Mouse (Mus musculus): Measurements from ENCODE around the gene Glmn. TPM values are rescaled to one million over a fixed set of nuclear protein-coding genes. Genes with fewer than 3 reads are reported as not detected.
A peak's percentile ranks its signal among the peaks of the same experiment; 100 is the strongest.

Gene Glmn
- polyA plus RNA-seq, 1 experiment: 18.3 TPM

- TF ChIP-seq CTCF (IDR thresholded peaks at IDR 0.05; ENCODE audit: borderline replicate concordance, extremely low read depth, insufficient read depth, insufficient read length) (no peak), POLR2A (IDR thresholded peaks at IDR 0.05; ENCODE audit: borderline replicate concordance, extremely low read depth, insufficient read depth, insufficient read length, poor library complexity, severe bottlenecking) (no peak)
- no peak for DNase-seq (ENCODE audit: low read depth)
Measured at GRCm38 (mm10) chr5:107554336-107554735, 43.4 kb downstream of the Glmn start.

- TF ChIP-seq POLR2A (IDR thresholded peaks at IDR 0.05; ENCODE audit: borderline replicate concordance, extremely low read depth, insufficient read depth, insufficient read length, poor library complexity, severe bottlenecking): no peak
- DNase-seq (ENCODE audit: low read depth): no peak
Measured at GRCm38 (mm10) chr5:107548444-107548843, 49.2 kb downstream of the Glmn start.

- no peak for TF ChIP-seq POLR2A (IDR thresholded peaks at IDR 0.05; ENCODE audit: borderline replicate concordance, extremely low read depth, insufficient read depth, insufficient read length, poor library complexity, severe bottlenecking)
- TF ChIP-seq CTCF (IDR thresholded peaks at IDR 0.05; ENCODE audit: borderline replicate concordance, extremely low read depth, insufficient read depth, insufficient read length): no peak
- no peak for DNase-seq (ENCODE audit: low read depth)
Measured at GRCm38 (mm10) chr5:107547955-107548354, 49.7 kb downstream of the Glmn start.

GRCm38 (mm10) chr5:107545927-107546326, 51.8 kb downstream of the Glmn start:
- no peak for DNase-seq (ENCODE audit: low read depth)
- TF ChIP-seq CTCF (IDR thresholded peaks at IDR 0.05; ENCODE audit: borderline replicate concordance, extremely low read depth, insufficient read depth, insufficient read length): no peak
- TF ChIP-seq POLR2A (IDR thresholded peaks at IDR 0.05; ENCODE audit: borderline replicate concordance, extremely low read depth, insufficient read depth, insufficient read length, poor library complexity, severe bottlenecking): no peak

- no peak for TF ChIP-seq CTCF (IDR thresholded peaks at IDR 0.05; ENCODE audit: borderline replicate concordance, extremely low read depth, insufficient read depth, insufficient read length)
- peak; percentile 48 for DNase-seq (ENCODE audit: low read depth)
Measured at GRCm38 (mm10) chr5:107541696-107542095, 56.0 kb downstream of the Glmn start.

- DNase-seq (ENCODE audit: low read depth): no peak
- TF ChIP-seq POLR2A (IDR thresholded peaks at IDR 0.05; ENCODE audit: borderline replicate concordance, extremely low read depth, insufficient read depth, insufficient read length, poor library complexity, severe bottlenecking) (no peak), CTCF (IDR thresholded peaks at IDR 0.05; ENCODE audit: borderline replicate concordance, extremely low read depth, insufficient read depth, insufficient read length) (no peak)
Measured at GRCm38 (mm10) chr5:107534581-107534980, 63.1 kb downstream of the Glmn start, which contains the start of gene 1700028K03Rik. 1700028K03Rik (plus strand) TSS chr5:107534709.

GRCm38 (mm10) chr5:107533590-107533989, 64.1 kb downstream of the Glmn start:
- DNase-seq (ENCODE audit: low read depth): no peak
- TF ChIP-seq POLR2A (IDR thresholded peaks at IDR 0.05; ENCODE audit: borderline replicate concordance, extremely low read depth, insufficient read depth, insufficient read length, poor library complexity, severe bottlenecking) (no peak), CTCF (IDR thresholded peaks at IDR 0.05; ENCODE audit: borderline replicate concordance, extremely low read depth, insufficient read depth, insufficient read length) (no peak)

- TF ChIP-seq CTCF (IDR thresholded peaks at IDR 0.05; ENCODE audit: borderline replicate concordance, extremely low read depth, insufficient read depth, insufficient read length): no peak
- no peak for TF ChIP-seq POLR2A (IDR thresholded peaks at IDR 0.05; ENCODE audit: borderline replicate concordance, extremely low read depth, insufficient read depth, insufficient read length, poor library complexity, severe bottlenecking)
- DNase-seq (ENCODE audit: low read depth): no peak
Measured at GRCm38 (mm10) chr5:107528856-107529255, 68.8 kb downstream of the Glmn start.

- TF ChIP-seq POLR2A (IDR thresholded peaks at IDR 0.05; ENCODE audit: borderline replicate concordance, extremely low read depth, insufficient read depth, insufficient read length, poor library complexity, severe bottlenecking) (no peak), CTCF (IDR thresholded peaks at IDR 0.05; ENCODE audit: borderline replicate concordance, extremely low read depth, insufficient read depth, insufficient read length) (no peak)
- DNase-seq (ENCODE audit: low read depth): no peak
Measured at GRCm38 (mm10) chr5:107524281-107524680, 73.4 kb downstream of the Glmn start.

GRCm38 (mm10) chr5:107521897-107522296, 75.8 kb downstream of the Glmn start:
- no peak for TF ChIP-seq CTCF (IDR thresholded peaks at IDR 0.05; ENCODE audit: borderline replicate concordance, extremely low read depth, insufficient read depth, insufficient read length)
- TF ChIP-seq POLR2A (IDR thresholded peaks at IDR 0.05; ENCODE audit: borderline replicate concordance, extremely low read depth, insufficient read depth, insufficient read length, poor library complexity, severe bottlenecking): no peak
- DNase-seq (ENCODE audit: low read depth): no peak

- no peak for DNase-seq (ENCODE audit: low read depth)
Measured at GRCm38 (mm10) chr5:107521386-107521785, 76.3 kb downstream of the Glmn start.

GRCm38 (mm10) chr5:107518602-107519001, 79.1 kb downstream of the Glmn start:
- TF ChIP-seq POLR2A (IDR thresholded peaks at IDR 0.05; ENCODE audit: borderline replicate concordance, extremely low read depth, insufficient read depth, insufficient read length, poor library complexity, severe bottlenecking): no peak
- TF ChIP-seq CTCF (IDR thresholded peaks at IDR 0.05; ENCODE audit: borderline replicate concordance, extremely low read depth, insufficient read depth, insufficient read length): no peak
- DNase-seq (ENCODE audit: low read depth): peak; percentile 30

More at GRCm38 (mm10) chr5:107521386-107521785, 76.3 kb downstream of the Glmn start:
- TF ChIP-seq CTCF (IDR thresholded peaks at IDR 0.05; ENCODE audit: borderline replicate concordance, extremely low read depth, insufficient read depth, insufficient read length) (no peak), POLR2A (IDR thresholded peaks at IDR 0.05; ENCODE audit: borderline replicate concordance, extremely low read depth, insufficient read depth, insufficient read length, poor library complexity, severe bottlenecking) (no peak)

- TF ChIP-seq POLR2A (IDR thresholded peaks at IDR 0.05; ENCODE audit: borderline replicate concordance, extremely low read depth, insufficient read depth, insufficient read length, poor library complexity, severe bottlenecking): no peak
Measured at GRCm38 (mm10) chr5:107516087-107516486, 81.6 kb downstream of the Glmn start.

More at GRCm38 (mm10) chr5:107516087-107516486, 81.6 kb downstream of the Glmn start:
- DNase-seq (ENCODE audit: low read depth): no peak
